Mouse (Mus musculus) liver (tissue): Measurements from ENCODE around the gene Bcl2l14.

Experiments
- DNase-seq: peaks from one replicate; pipeline ENCODE4 v3.0.0-alpha.2; 2020; ENCODE audit warnings: mixed read lengths

Bcl2l14 gene

GRCm38 (mm10) chr6:134396018-134396417 lies at the start of gene Bcl2l14:
Gene Bcl2l14, plus strand, starts transcription at chr6:134396318.
- DNase-seq = no peak

DNA sequence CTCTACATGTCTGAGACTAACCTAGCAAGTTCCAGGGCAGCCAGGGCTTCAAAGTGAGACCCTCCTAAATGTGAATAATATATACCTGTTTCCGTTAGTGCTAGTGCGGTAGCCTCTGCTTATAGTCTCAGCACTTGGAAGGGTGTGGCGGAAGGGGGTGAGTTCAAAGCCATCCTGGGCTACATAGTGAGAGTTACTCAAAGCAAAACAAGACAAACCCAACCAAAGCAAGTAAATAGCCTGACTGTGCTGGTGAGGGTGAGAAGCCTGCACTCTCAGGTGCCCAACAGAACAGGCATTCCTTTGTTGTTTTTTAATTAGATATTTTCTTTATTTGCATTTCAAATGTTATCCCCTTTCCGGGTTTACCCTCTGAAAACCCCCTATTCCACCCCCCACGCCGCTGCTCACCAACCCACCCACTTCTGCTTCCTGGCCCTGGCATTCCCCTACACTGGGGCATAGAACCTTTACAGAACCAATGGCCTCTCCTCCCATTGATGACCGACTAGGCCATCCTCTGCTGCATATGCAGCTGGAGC lies 47.5 kb upstream of the Bcl2l14 start:
- DNase-seq = no peak

GRCm38 (mm10) chr6:134352881-134353280 lies 43.2 kb upstream of the Bcl2l14 start:
- DNase-seq = no peak

DNA sequence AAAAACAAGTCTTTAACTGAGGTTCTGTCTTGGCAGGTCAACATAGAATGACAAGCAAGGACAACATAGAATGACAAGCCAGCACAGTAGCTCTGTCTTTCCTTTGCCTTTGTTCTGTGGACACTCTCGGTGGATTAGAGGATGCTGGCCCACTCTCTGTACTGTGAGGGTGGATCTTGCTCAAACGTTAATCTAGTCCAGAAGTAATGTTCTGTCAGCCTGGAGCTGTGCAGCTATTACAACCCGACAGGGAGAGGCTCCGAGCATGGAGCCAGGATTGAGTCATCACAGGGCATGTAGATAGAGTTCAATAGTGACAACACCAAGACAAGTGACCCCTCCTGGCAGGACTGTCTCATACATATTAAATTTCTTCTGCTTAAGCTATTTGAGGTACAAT lies 42.4 kb upstream of the Bcl2l14 start:
- no peak for DNase-seq

DNA sequence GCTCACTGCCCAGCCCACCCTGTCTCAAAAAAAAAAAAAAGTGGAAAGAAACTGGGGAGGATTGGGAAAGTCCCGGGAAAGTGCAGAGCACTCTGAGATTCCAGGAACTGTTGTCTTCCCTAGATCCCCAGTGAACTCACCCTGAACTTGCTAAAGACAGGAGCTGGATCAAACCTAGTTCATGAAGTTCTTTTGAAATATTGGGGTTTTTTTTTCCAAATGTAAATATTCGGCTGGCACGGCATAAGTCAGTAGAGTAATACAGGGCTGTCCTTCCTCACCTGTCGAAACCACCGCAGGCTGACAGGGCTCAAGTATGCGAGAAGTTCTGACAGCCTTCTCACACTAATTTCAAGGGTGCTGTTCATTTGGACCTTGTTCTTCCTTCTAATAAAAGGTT lies 38.5 kb upstream of the Bcl2l14 start:
- no peak for DNase-seq

GRCm38 (mm10) chr6:134360079-134360478 lies 36.0 kb upstream of the Bcl2l14 start:
- no peak for DNase-seq

DNA sequence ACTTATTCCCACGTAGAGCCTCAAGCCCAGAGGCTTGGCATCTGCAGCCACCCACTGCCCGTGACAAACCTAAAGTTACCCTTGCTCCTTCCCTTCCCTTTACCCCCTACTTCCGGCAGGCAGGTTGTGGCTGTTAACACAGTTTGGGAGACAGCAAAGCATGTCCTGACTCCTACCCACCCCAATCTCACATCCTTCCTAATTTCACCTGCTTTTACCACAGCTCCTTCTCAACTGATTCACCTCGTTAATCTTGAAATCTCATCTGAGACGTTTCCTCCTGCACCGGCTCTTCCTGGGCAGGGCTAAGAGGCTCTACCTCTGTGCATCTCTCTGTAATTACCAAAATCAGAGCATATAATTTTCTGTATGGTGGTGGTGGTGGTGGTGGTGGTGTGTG lies 31.5 kb upstream of the Bcl2l14 start:
- DNase-seq = no peak

GRCm38 (mm10) chr6:134365952-134366351 lies 30.2 kb upstream of the Bcl2l14 start:
- peak; percentile 15 for DNase-seq

- peak; percentile 20 for DNase-seq
Measured at GRCm38 (mm10) chr6:134366366-134367351, 29.5 kb upstream of the Bcl2l14 start.

- DNase-seq = no peak
Measured at GRCm38 (mm10) chr6:134367366-134368281, 28.5 kb upstream of the Bcl2l14 start.

DNA sequence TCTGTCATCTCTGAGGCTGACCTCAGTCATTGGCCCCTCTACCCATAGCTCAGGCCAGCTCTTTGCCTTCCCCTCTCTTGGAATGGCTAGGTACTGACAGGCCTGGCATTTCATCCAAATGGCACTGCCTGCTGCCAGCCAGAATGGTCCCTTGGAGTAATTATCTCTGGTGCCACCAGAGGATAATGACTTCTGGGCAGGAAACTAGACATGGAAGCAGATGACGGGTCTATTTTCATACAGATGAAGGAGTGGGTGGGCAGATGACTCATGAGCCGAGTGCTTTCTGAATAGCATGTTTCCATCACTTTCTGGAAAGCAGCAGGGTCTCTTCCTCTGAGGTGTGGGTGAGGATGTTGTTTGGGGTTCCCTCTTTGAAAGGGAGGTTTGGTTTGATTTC lies 23.2 kb upstream of the Bcl2l14 start:
- no peak for DNase-seq

DNA sequence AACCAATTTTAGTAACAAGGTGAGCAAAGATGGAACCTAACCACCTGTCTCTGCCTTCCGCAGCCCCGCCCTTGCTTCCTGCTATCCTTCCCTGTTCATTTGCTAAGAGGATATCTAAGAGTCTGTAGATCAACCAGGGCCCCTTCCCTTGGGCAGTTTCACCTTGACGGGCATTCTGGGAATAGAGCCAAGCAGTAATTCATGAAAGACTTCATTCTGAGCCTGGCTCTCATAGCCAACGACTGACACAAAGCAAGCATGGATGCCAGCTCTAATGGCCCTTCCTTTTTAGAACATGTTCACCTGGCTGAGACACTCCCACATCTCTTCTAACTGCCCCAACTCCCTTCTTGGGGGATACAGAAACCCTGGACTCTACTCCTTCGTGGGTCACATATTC lies 18.9 kb upstream of the Bcl2l14 start:
- no peak for DNase-seq

GRCm38 (mm10) chr6:134377856-134378255 lies 18.3 kb upstream of the Bcl2l14 start:
- no peak for DNase-seq

GRCm38 (mm10) chr6:134381462-134381861 lies 14.7 kb upstream of the Bcl2l14 start:
- DNase-seq = no peak

- DNase-seq = no peak
Measured at GRCm38 (mm10) chr6:134385931-134386330, 10.2 kb upstream of the Bcl2l14 start.

GRCm38 (mm10) chr6:134387396-134387795 lies 8.7 kb upstream of the Bcl2l14 start:
- DNase-seq = no peak

DNA sequence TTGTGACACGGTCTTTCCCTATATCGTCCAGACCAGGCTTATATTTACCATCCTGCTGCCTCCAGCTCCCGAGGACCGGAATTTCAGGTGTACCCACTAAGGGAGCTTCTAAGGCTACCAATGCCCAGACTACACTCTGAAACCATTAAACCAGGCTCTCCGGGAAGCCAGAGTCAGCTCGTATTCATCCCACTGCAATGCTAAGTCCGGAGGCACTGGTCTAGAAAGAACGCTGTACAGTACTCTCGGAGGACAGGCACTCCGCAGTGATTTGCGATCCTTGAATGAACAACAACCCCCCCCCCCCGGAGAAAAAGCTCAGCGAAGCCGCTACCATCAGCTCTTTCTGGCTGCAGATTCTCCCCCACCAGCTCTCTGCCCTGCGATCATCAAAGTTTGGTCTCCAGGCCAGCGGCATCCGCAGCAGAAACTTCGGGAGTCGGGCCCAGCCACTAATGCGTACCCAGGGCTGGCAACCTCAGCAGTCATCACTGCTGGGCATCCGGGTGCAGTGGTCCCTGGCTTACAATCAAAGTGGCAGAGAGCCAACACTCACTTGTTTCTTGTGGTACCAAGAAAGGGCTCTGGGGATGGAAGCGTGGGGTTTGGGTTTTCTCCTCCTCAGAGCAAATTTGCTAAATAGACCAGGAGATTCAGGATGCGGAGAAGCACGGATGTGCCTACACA lies 7.6 kb upstream of the Bcl2l14 start:
- no peak for DNase-seq

DNA sequence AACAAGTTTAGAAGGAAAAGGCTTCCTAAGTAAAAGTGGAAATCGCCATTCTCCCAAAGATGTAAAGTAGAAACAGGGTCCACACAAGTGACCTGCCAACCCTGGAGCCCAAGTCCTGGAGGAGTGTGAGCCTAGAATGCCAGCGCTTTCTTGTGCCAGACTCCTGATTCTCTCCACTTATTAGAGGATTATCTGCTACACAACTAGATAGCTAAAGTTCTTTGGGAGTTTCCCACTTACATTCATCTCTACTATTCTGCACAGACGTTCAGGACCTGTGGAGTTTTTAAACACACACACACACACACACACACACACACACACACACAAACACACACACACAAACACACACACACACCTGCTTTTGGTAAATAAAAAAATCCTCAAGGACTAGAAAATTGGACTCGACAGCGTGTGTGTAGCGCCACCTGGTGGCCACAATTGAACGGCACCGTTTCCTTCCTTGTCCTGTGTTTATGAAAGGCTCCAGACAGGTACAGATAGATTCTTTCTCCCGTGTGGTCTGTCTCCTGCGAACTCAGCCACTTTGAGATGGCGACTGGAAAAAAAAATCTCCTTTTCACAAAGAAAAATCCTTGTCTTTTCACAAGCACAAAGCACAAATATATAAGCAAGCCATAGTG lies 6.7 kb upstream of the Bcl2l14 start:
- DNase-seq = peak; percentile 73

DNA sequence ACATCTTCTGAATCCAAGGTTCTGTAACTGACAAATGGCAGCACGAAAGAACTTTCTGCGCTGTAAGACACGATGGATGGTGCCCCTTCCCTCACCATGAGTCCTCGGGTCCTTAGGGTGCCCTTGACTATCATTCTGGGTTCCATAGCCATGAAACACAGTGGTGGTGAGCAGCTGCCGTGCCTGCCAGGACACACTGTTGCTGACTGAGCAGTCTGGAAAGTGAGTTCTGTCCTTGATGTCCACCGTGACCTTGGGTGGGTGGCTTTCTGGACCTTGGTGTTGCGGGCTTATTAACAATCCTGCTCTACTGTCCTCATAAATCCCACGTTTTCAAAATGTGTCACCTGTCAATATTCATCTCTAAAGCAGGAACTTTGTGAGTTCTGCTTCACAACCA lies 6.2 kb upstream of the Bcl2l14 start:
- DNase-seq = no peak

DNA sequence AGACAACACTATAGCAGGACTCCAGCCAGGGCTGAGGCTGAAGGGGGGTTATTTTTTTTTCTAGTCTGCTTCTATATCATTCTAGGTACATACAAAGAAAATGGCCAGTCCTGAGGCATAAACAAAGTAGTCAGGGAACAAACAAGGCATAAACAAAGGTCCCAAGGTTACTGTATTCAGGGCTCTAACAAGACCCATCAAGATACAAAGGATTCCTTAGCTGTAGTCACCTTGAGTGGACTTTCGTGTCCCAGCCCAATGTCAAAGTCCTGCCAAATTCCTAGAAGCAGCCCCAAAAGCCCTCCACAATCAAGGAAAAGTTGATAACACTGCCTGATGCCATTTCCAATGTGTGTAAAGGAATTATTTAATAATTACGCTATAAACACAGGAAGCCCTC lies 5.3 kb upstream of the Bcl2l14 start:
- DNase-seq = no peak

GRCm38 (mm10) chr6:134402914-134403683 lies 7.0 kb downstream of the Bcl2l14 start:
- DNase-seq = peak; percentile 75
